Mouse (Mus musculus) hindbrain, postnatal 0 days (tissue): Measurements from ENCODE around the gene Rpl35. TPM values are rescaled to one million over a fixed set of nuclear protein-coding genes. Genes with fewer than 3 reads are reported as not detected.

Experiments used
- ATAC-seq: fragments of 200-750 bp; cut with Nextera tagmentation; 2 replicates; pipeline ENCODE4 v1.8.0; 2017; ENCODE audit warnings: mild to moderate bottlenecking, moderate TSS enrichment, moderate library complexity
- DNase-seq: peaks from one replicate; pipeline ENCODE4 v3.0.0-alpha.2; 2015; ENCODE audit warnings: low spot score
- H3K27ac ChIP-seq: fragments of 300-500 bp; sonication (generic); 2 replicates; pipeline ENCODE4 v1.5.1; 2014; ENCODE audit warnings: mild to moderate bottlenecking
- H3K27me3 ChIP-seq: fragments of 300-500 bp; sonication (generic); 2 replicates; pipeline ENCODE4 v1.6.1; 2014; ENCODE audit warnings: low read length, mixed read lengths; ENCODE audit not compliant: insufficient read depth
- H3K36me3 ChIP-seq: fragments of 300-500 bp; sonication (generic); 2 replicates; pipeline ENCODE4 v1.6.1; 2014; ENCODE audit warnings: low read length, mixed read lengths; ENCODE audit not compliant: insufficient read depth
- H3K4me1 ChIP-seq: fragments of 300-500 bp; sonication (generic); 2 replicates; pipeline ENCODE4 v1.6.1; 2014; ENCODE audit warnings: antibody characterized with exemption, low read length, mixed read lengths; ENCODE audit not compliant: insufficient read depth
- H3K4me2 ChIP-seq: fragments of 300-500 bp; sonication (generic); 2 replicates; pipeline ENCODE4 v1.6.1; 2014; ENCODE audit warnings: low read depth, mild to moderate bottlenecking, low read length, moderate library complexity, mixed read lengths
- H3K4me3 ChIP-seq: fragments of 300-500 bp; sonication (generic); 2 replicates; pipeline ENCODE4 v1.5.1; 2014; ENCODE audit warnings: low read length
- H3K9ac ChIP-seq: fragments of 300-500 bp; sonication (generic); replicated peaks from 2 replicates; pipeline ENCODE4 v1.6.1; 2014; ENCODE audit warnings: mild to moderate bottlenecking, low read length, moderate library complexity, mixed read lengths
- H3K9me3 ChIP-seq: fragments of 300-500 bp; sonication (generic); 2 replicates; pipeline ENCODE4 v1.6.1; 2016; ENCODE audit warnings: low read length, mixed read lengths
- CTCF ChIP-seq: IDR thresholded peaks from 2 replicates; pipeline ENCODE4 v1.5.1; 2016; ENCODE audit warnings: antibody characterized with exemption, control low read depth, low read depth
- WGBS: fragments of 180-500 bp; shearing (Covaris S2); extraction: QIAGEN DNeasy Blood & Tissue Kit; methylation state at CpG from one replicate; pipeline ENCODE4 v1.1.7; 2014; 5-methylcytosine and 5-hydroxymethylcytosine counted together
- polyA plus RNA-seq: library from polyadenylated mRNA; unstranded; fragments of >200 nt; fragmentation: Nextera tagmentation; extraction: Ambion mirVana; gene quantifications from 2 replicates; pipeline ENCODE4 v1.2.1, GENCODE M21; 2015
- total RNA-seq: library from RNA; depleted of rRNA; stranded (reverse); fragments of >200 nt; gene quantifications from 2 replicates; pipeline ENCODE4 v1.2.3, GENCODE M21; 2014

Rpl35 gene
- total and polyA plus RNA-seq, 2 experiments from 2014 or later, result 46.1 to 600 TPM

GRCm38 (mm10) chr2:38973701-38974100 is 31.7 kb downstream of the Rpl35 start:
- Histone ChIP-seq H3K27ac (no peak overlapping the region), H3K4me2 (no peak overlapping the region), H3K27me3 (no peaks in the 10 kb centered on the region), H3K4me1 (no peaks in the 10 kb centered on the region), H3K36me3 (no peaks in the 10 kb centered on the region), H3K9me3 (no peaks in the 10 kb centered on the region), H3K9ac (no peak overlapping the region), H3K4me3 (no peak overlapping the region)
- DNase-seq (no peak), ATAC-seq (no peak)
- TF ChIP-seq CTCF, result no peak
- 70% methylated on average over 7 of the region's 7 CpGs for WGBS

GRCm38 (mm10) chr2:38973223-38973622 is 32.2 kb downstream of the Rpl35 start:
- DNase-seq (no peak), ATAC-seq (no peak)
- no peak for TF ChIP-seq CTCF
- Histone ChIP-seq H3K27me3 (no peaks in the 10 kb centered on the region), H3K36me3 (no peaks in the 10 kb centered on the region), H3K9me3 (no peaks in the 10 kb centered on the region), H3K4me3 (no peak overlapping the region), H3K9ac (no peak overlapping the region), H3K4me2 (no peak overlapping the region), H3K27ac (no peak overlapping the region), H3K4me1 (no peaks in the 10 kb centered on the region)
- WGBS, result 35% methylated on average over 2 of the region's 2 CpGs

GRCm38 (mm10) chr2:38970057-38970456 is 35.4 kb downstream of the Rpl35 start:
- no peaks in the 10 kb centered on the region for H3K9me3 ChIP-seq
- ATAC-seq, result no peak
- 79% methylated on average over 5 of the region's 5 CpGs for WGBS
- no peak overlapping the region for H3K4me2 ChIP-seq
- H3K27me3 ChIP-seq, result no peaks in the 10 kb centered on the region
- no peaks in the 10 kb centered on the region for H3K36me3 ChIP-seq
- no peak overlapping the region for H3K27ac ChIP-seq
- H3K9ac ChIP-seq, result no peak overlapping the region
- no peak for TF ChIP-seq CTCF
- DNase-seq, result no peak
- H3K4me3 ChIP-seq, result no peak overlapping the region
- no peaks in the 10 kb centered on the region for H3K4me1 ChIP-seq

GRCm38 (mm10) chr2:38969650-38970049 is 35.8 kb downstream of the Rpl35 start:
- no peak overlapping the region for H3K4me3 ChIP-seq
- DNase-seq, result no peak
- H3K9ac ChIP-seq, result no peak overlapping the region
- no peak overlapping the region for H3K4me2 ChIP-seq
- 92% methylated on average over 2 of the region's 2 CpGs for WGBS
- no peaks in the 10 kb centered on the region for H3K9me3 ChIP-seq
- ATAC-seq, result no peak
- H3K4me1 ChIP-seq, result no peaks in the 10 kb centered on the region
- H3K36me3 ChIP-seq, result no peaks in the 10 kb centered on the region
- H3K27ac ChIP-seq, result no peak overlapping the region
- no peaks in the 10 kb centered on the region for H3K27me3 ChIP-seq
- TF ChIP-seq CTCF, result no peak

- TF ChIP-seq CTCF, result no peak
- H3K36me3 ChIP-seq, result no peaks in the 10 kb centered on the region
- H3K4me1 ChIP-seq, result no peaks in the 10 kb centered on the region
- no peak overlapping the region for H3K27ac ChIP-seq
- DNase-seq (no peak), ATAC-seq (0 out of 2 replicates have a peak, but pooled peaks have one; percentile 29)
- WGBS, result 44% methylated on average over 4 of the region's 4 CpGs
- H3K9ac ChIP-seq, result no peak overlapping the region
- no peaks in the 10 kb centered on the region for H3K9me3 ChIP-seq
- no peak overlapping the region for H3K4me2 ChIP-seq
- no peaks in the 10 kb centered on the region for H3K27me3 ChIP-seq
- no peak overlapping the region for H3K4me3 ChIP-seq
Measured at GRCm38 (mm10) chr2:38964198-38964597, 41.2 kb downstream of the Rpl35 start.

GRCm38 (mm10) chr2:38957671-38958223 is 47.7 kb downstream of the Rpl35 start:
- no peak for ATAC-seq
- Histone ChIP-seq H3K4me1 (no peaks in the 10 kb centered on the region), H3K9ac (no peak overlapping the region), H3K27ac (no peak overlapping the region), H3K4me3 (no peak overlapping the region), H3K36me3 (no peaks in the 10 kb centered on the region), H3K9me3 (no peaks in the 10 kb centered on the region), H3K4me2 (no peak overlapping the region), H3K27me3 (no peaks in the 10 kb centered on the region)
- 85% methylated on average over 5 of the region's 5 CpGs for WGBS
- no peak for DNase-seq
- no peak for TF ChIP-seq CTCF

- no peak overlapping the region for H3K4me3 ChIP-seq
- no peaks in the 10 kb centered on the region for H3K4me1 ChIP-seq
- H3K27ac ChIP-seq, result no peak overlapping the region
- H3K36me3 ChIP-seq, result no peaks in the 10 kb centered on the region
- H3K27me3 ChIP-seq, result no peaks in the 10 kb centered on the region
- DNase-seq (no peak), ATAC-seq (no peak)
- 78% methylated on average over 2 of the region's 2 CpGs for WGBS
- no peaks in the 10 kb centered on the region for H3K9me3 ChIP-seq
- H3K9ac ChIP-seq, result no peak overlapping the region
- TF ChIP-seq CTCF, result no peak
- no peak overlapping the region for H3K4me2 ChIP-seq
Measured at GRCm38 (mm10) chr2:38956062-38956461, 49.4 kb downstream of the Rpl35 start.
